Mouse (Mus musculus): ENCODE results near the gene Sept12. TPM values are rescaled to one million over a fixed set of nuclear protein-coding genes. Genes with fewer than 3 reads are reported as not detected.

Gene Sept12
- polyA plus RNA-seq, 1 experiment from 2014 or later = not detected

DNA sequence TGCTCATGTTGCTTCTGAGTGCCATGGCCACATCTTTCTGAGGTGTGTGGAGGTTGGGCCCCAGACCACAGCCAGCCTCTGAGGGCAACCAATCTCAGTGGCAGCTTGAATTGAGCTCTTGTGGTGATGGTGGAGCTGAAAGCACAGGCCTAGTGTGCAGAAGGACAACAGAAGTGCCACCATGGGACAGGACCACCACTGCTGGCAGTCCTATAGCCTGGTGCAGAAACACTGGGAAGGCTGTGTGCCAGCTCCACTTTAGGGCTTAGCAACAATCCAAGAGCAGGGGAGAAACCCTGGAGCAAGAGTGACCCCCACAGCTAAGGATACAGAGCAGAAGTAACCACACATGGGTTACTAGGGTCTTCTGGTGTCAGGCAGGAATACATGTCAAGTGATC is 56.6 kb downstream of the Sept12 start:
- Histone ChIP-seq H3K4me1 (peaks cover 10% of the 10 kb centered on the region), H3K27me3 (ENCODE audit: insufficient read depth, poor library complexity, severe bottlenecking) (no peaks in the 10 kb centered on the region), H3K27ac (no peak overlapping the region), H3K4me3 (no peak overlapping the region), H3K36me3 (peaks cover 76% of the 10 kb centered on the region), H3K9me3 (no peaks in the 10 kb centered on the region)
- DNase-seq (ENCODE audit: low spot score) = no peak

DNA sequence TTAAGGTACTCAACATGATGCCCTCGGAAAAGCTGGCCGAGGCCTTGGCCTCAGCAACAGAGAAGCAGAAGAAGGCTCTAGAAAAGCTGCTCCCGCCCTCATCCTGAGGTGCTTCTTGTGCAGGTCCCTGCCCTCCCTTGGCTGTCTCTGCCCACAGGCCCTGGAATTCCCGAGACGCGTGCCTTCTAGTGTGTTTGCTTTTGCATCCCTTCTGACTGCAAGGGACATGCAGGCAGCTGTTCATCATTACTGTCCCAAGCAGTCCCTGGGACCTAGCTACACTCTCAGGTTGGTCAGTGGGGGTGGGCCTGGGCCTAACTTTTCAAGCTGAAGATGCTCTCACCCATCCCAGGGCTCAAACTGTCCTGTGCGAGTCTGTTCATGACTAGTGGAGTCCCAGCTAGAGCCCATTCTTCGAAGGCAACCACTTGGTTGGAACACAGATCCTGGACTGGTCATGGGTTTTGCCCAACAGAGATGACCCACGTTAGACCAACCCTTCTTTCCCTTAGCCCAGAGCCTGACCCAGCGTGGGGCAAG is 57.3 kb downstream of the Sept12 start:
- 0 out of 2 replicates have a peak overlapping the region, but pooled peaks have one; percentile 92 for H3K27ac ChIP-seq
- no peaks in the 10 kb centered on the region for H3K27me3 ChIP-seq (ENCODE audit: insufficient read depth, poor library complexity, severe bottlenecking)
- H3K36me3 ChIP-seq = peaks cover 78% of the 10 kb centered on the region
- WGBS = 91% methylated on average over 10 of the region's 10 CpGs
- no peaks in the 10 kb centered on the region for H3K9me3 ChIP-seq
- H3K4me3 ChIP-seq = no peak overlapping the region
- no peak for DNase-seq (ENCODE audit: low spot score)
- H3K4me1 ChIP-seq = peaks cover 10% of the 10 kb centered on the region

DNA sequence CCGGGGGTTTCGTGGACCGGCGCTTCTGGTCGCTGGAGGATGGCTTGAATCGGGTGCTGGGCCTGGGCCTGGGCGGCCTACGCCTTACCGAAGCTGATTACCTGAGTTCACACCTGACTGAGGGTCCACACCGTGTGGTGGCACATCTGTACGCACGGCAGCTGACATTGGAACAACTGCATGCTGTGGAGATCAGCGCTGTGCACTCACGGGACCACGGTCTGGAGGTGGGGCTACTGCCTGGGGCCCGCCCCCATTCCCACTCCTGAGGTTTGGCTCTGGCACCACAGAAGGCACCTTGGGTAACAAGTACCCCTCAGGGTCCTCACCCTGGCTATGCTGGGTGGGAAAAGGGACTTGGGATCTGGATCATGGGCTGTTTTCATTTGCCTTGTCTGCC is 58.2 kb downstream of the Sept12 start:
- WGBS = 4% methylated on average over 16 of the region's 16 CpGs
- H3K27me3 ChIP-seq (ENCODE audit: insufficient read depth, poor library complexity, severe bottlenecking) = no peaks in the 10 kb centered on the region
- H3K9me3 ChIP-seq = no peaks in the 10 kb centered on the region
- H3K27ac ChIP-seq = peak overlapping the region; percentile 92
- peaks cover 79% of the 10 kb centered on the region for H3K36me3 ChIP-seq
- peak overlapping the region; percentile 88 for H3K4me3 ChIP-seq
- H3K4me1 ChIP-seq = peaks cover 10% of the 10 kb centered on the region
- no peak for DNase-seq (ENCODE audit: low spot score)

DNA sequence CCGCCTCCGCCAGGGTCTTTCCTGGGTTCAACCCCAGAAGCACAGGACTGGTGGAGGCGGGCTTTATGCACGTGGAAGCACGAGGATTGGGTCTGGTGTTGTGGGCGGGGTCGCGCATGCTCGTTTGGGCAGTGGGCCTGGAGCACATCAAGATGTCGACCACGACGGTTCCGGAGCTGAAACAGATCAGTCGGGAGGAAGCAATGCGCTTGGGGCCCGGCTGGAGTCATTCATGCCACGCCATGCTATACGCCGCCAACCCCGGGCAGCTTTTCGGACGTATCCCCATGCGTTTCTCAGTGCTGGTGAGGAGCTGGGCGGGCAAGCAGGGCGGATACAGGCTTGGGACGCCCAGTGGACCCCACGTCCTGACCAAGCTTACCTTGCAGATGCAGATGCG is 58.7 kb downstream of the Sept12 start:
- peak; percentile 99 for DNase-seq (ENCODE audit: low spot score)
- WGBS = 0% methylated on average over 28 of the region's 28 CpGs
- peaks cover 79% of the 10 kb centered on the region for H3K36me3 ChIP-seq
- H3K27me3 ChIP-seq (ENCODE audit: insufficient read depth, poor library complexity, severe bottlenecking) = no peaks in the 10 kb centered on the region
- no peaks in the 10 kb centered on the region for H3K9me3 ChIP-seq
- H3K27ac ChIP-seq = peak overlapping the region; percentile 92
- peak overlapping the region; percentile 88 for H3K4me3 ChIP-seq
- H3K4me1 ChIP-seq = peaks cover 10% of the 10 kb centered on the region

DNA sequence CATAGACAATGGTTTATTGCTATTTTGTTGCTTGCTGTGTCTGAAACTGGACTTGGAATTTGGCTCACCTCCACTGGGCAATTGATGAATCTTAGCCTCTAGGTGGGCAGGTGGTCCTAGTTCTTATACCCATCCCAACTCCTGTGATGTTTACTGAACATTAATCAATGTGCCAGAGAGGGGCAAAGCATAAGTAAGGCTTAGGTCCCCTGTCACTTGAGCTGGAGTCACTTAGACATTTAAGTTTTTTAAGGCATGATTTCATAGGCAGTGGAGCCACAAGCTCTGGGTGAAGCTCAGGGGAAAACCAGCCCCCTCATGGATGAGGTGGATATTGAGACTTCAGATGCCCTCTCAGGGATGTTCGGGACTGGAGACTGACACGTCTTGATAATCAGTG is 59.2 kb downstream of the Sept12 start, which contains the start of gene Nudt16l1:
TSS of gene Nudt16l1 (plus strand) at position 301 of the 400 bp plus-strand sequence.
- Histone ChIP-seq H3K27ac (peak within 1 kb of the TSS; percentile 92), H3K9me3 (no peaks in the 10 kb centered on the region), H3K4me1 (peaks cover 10% of the 10 kb centered on the region), H3K4me3 (peak within 1 kb of the TSS; percentile 88), H3K27me3 (ENCODE audit: insufficient read depth, poor library complexity, severe bottlenecking) (no peaks in the 10 kb centered on the region), H3K36me3 (peaks cover 80% of the 10 kb centered on the region)
- no peak for DNase-seq (ENCODE audit: low spot score)
- WGBS = 4% methylated on average over 2 of the region's 2 CpGs

DNA sequence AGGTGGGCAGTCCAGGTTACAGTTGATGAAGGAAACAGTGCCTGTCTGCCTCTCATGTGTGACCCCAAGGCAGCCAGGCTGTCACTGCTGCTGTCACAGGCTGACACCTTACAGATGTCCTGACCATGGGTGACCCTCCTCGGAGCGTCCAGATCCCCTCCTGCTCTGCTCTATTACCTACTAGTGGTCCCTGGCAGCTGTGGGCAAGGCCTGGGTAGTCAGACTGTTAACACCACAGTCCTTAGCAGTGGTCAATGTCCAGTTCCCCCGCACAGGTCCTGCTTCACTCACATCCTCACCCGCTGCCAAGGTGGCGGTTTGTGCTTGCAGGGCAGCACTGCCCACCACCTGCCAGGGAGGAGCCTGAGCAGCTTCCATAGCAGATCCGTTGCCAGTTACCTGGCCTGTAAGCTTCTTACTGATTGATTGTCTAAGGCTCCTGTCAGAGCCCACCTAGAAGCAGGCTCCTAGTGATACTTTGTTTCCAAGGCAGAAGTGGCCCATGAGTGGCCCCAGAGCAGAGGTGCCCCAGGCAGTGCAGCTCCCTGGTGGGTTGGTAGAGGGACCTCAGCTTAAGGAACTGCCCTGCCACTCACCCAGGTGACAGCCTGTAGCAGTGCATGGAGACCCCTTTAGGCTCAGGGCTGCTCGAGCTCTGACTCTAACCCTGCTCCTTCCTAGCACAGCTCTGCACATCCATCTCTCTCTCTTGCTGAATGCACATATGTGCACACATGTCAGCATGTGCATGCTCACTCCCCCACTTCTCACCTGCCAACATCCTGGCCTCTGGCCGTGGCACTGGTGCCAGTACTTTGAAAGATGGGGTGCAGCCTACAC is 60.1 kb downstream of the Sept12 start:
- H3K4me3 ChIP-seq = no peak overlapping the region
- DNase-seq (ENCODE audit: low spot score) = no peak
- H3K36me3 ChIP-seq = peaks cover 80% of the 10 kb centered on the region
- H3K4me1 ChIP-seq = peaks cover 10% of the 10 kb centered on the region
- no peaks in the 10 kb centered on the region for H3K27me3 ChIP-seq (ENCODE audit: insufficient read depth, poor library complexity, severe bottlenecking)
- H3K9me3 ChIP-seq = no peaks in the 10 kb centered on the region
- 89% methylated on average over 8 of the region's 8 CpGs for WGBS
- H3K27ac ChIP-seq = no peak overlapping the region

Other genes starting within 250 kb of the Sept12 start
- gene Cdip1, start 207.6 kb downstream of the Sept12 start, polyA plus RNA-seq (2016; fragmentation: Nextera tagmentation; extraction: Ambion mirVana) = 121 and 152 TPM in 2 replicates
- 0.44 and 0.59 TPM in 2 replicates for gene 4930562C15Rik, start 162.4 kb downstream of the Sept12 start, polyA plus RNA-seq (2016; fragmentation: Nextera tagmentation; extraction: Ambion mirVana)
- gene Ubald1, start 117.5 kb downstream of the Sept12 start, polyA plus RNA-seq (2016; fragmentation: Nextera tagmentation; extraction: Ambion mirVana) = 29.8 and 31.4 TPM in 2 replicates
- 96.2 and 131 TPM in 2 replicates for gene Mgrn1, start 111.6 kb downstream of the Sept12 start, polyA plus RNA-seq (2016; fragmentation: Nextera tagmentation; extraction: Ambion mirVana)
- 111 and 125 TPM in 2 replicates for gene Nudt16l1, start 59.1 kb downstream of the Sept12 start, polyA plus RNA-seq (2016; fragmentation: Nextera tagmentation; extraction: Ambion mirVana)
- gene Anks3, start 33.6 kb downstream of the Sept12 start, polyA plus RNA-seq (2016; fragmentation: Nextera tagmentation; extraction: Ambion mirVana) = 38.5 and 44.4 TPM in 2 replicates
- gene Smim22, start 9.4 kb upstream of the Sept12 start, polyA plus RNA-seq (2016; fragmentation: Nextera tagmentation; extraction: Ambion mirVana) = 3.0 and 4.2 TPM in 2 replicates
- gene Rogdi, start 15.7 kb upstream of the Sept12 start, polyA plus RNA-seq (2016; fragmentation: Nextera tagmentation; extraction: Ambion mirVana) = 55.5 and 57.4 TPM in 2 replicates
- 129 and 130 TPM in 2 replicates for gene Glyr1, start 52.0 kb upstream of the Sept12 start, polyA plus RNA-seq (2016; fragmentation: Nextera tagmentation; extraction: Ambion mirVana)
- 13.3 and 15.7 TPM in 2 replicates for gene Ubn1, start 52.2 kb upstream of the Sept12 start, polyA plus RNA-seq (2016; fragmentation: Nextera tagmentation; extraction: Ambion mirVana)
- gene Ppl, start 134.6 kb upstream of the Sept12 start, polyA plus RNA-seq (2016; fragmentation: Nextera tagmentation; extraction: Ambion mirVana) = 2.0 and 2.7 TPM in 2 replicates
- gene Sec14l5, start 149.3 kb upstream of the Sept12 start, polyA plus RNA-seq (2016; fragmentation: Nextera tagmentation; extraction: Ambion mirVana) = not detected in 2 replicates
- 18.0 and 18.7 TPM in 2 replicates for gene Nagpa, start 206.2 kb upstream of the Sept12 start, polyA plus RNA-seq (2016; fragmentation: Nextera tagmentation; extraction: Ambion mirVana)
- gene AU021092, start 224.4 kb upstream of the Sept12 start, polyA plus RNA-seq (2016; fragmentation: Nextera tagmentation; extraction: Ambion mirVana) = 0.99 and 1.2 TPM in 2 replicates
- 27.6 and 27.7 TPM in 2 replicates for gene Alg1, start 235.8 kb upstream of the Sept12 start, polyA plus RNA-seq (2016; fragmentation: Nextera tagmentation; extraction: Ambion mirVana)